Comparison of ENCODE assay signal across 8 mouse cellular contexts in genomic region chr7:28435660-28436259, GRCm38 (mm10). TPM values are rescaled to one million over a fixed set of nuclear protein-coding genes. Genes with fewer than 3 reads are reported as not detected.
DNase-seq lines count a peak whose midpoint lies in the region; ATAC-seq and TF ChIP-seq lines count a peak whose summit lies in the region.

No protein-coding gene starts in this region.

- TF ChIP-seq CTCF in lung, embryonic 14.5 days (IDR thresholded peaks at IDR 0.05; ENCODE audit: low read depth) = no peak
- TF ChIP-seq CTCF in bone marrow, adult 2 months (IDR thresholded peaks at IDR 0.05; ENCODE audit: control insufficient read depth, insufficient read depth, low read length) = no peak

- H3K4me3 ChIP-seq in lung, embryonic 14.5 days (ENCODE audit: low read depth, low read length) = peak overlapping the region; percentile 92
- peak overlapping the region; percentile 58 for H3K4me3 ChIP-seq in bone marrow, adult 2 months (replicated peaks; ENCODE audit: control insufficient read depth, low read depth, low read length)
- peak overlapping the region; percentile 95 for H3K4me3 ChIP-seq in forebrain, embryonic 13.5 days
- H3K4me3 ChIP-seq in intestine, embryonic 14.5 days (ENCODE audit: low read depth, low read length) = peak overlapping the region; percentile 85
- H3K4me3 ChIP-seq in liver, embryonic 15.5 days (replicated peaks) = peak overlapping the region; percentile 89

- ATAC-seq in lung, embryonic 14.5 days (ENCODE audit: insufficient read depth) = peak; percentile 55
- ATAC-seq in forebrain, embryonic 13.5 days = peak; percentile 36
- peak; percentile 45 for ATAC-seq in intestine, embryonic 14.5 days (replicated peaks; ENCODE audit: low FRiP score, low TSS enrichment, low read depth)
- peak; percentile 4; the same call in 1 of the 2 replicates for ATAC-seq in liver, embryonic 15.5 days (ENCODE audit: insufficient read depth)

- peaks cover 9% of the 10 kb centered on the region; the same call in 1 of the 2 replicates for H3K4me1 ChIP-seq in lung, embryonic 14.5 days (ENCODE audit: insufficient read depth)
- peaks cover 3% of the 10 kb centered on the region; the same call in 1 of the 2 replicates for H3K4me1 ChIP-seq in bone marrow, adult 2 months (ENCODE audit: control insufficient read depth, insufficient read depth, low read length)
- peaks cover 40% of the 10 kb centered on the region for H3K4me1 ChIP-seq in forebrain, embryonic 13.5 days
- peaks cover 16% of the 10 kb centered on the region for H3K4me1 ChIP-seq in intestine, embryonic 14.5 days (replicated peaks; ENCODE audit: control insufficient read depth, insufficient read depth, low read length)
- peaks cover 63% of the 10 kb centered on the region for H3K4me1 ChIP-seq in liver, embryonic 15.5 days (replicated peaks)

- peak overlapping the region; percentile 79 for H3K4me2 ChIP-seq in lung, embryonic 14.5 days
- H3K4me2 ChIP-seq in forebrain, embryonic 13.5 days = peak overlapping the region; percentile 81
- H3K4me2 ChIP-seq in intestine, embryonic 14.5 days (ENCODE audit: low read length) = peak overlapping the region; percentile 83
- peak overlapping the region; percentile 89 for H3K4me2 ChIP-seq in liver, embryonic 15.5 days

- H3K9me3 ChIP-seq in lung, embryonic 14.5 days (ENCODE audit: low read depth, low read length) = no peaks in the 10 kb centered on the region
- no peaks in the 10 kb centered on the region for H3K9me3 ChIP-seq in forebrain, embryonic 13.5 days (replicated peaks)
- no peaks in the 10 kb centered on the region for H3K9me3 ChIP-seq in intestine, embryonic 14.5 days (ENCODE audit: control insufficient read depth, low read length)
- no peaks in the 10 kb centered on the region for H3K9me3 ChIP-seq in liver, embryonic 15.5 days (replicated peaks)

- peak overlapping the region; percentile 94 for H3K9ac ChIP-seq in lung, embryonic 14.5 days
- peak overlapping the region; percentile 95 for H3K9ac ChIP-seq in forebrain, embryonic 13.5 days
- peak overlapping the region; percentile 91 for H3K9ac ChIP-seq in intestine, embryonic 14.5 days (ENCODE audit: low read length)
- H3K9ac ChIP-seq in liver, embryonic 15.5 days = peak overlapping the region; percentile 96

- H3K27me3 ChIP-seq in lung, embryonic 14.5 days (ENCODE audit: insufficient read depth, low read length) = no peaks in the 10 kb centered on the region
- no peaks in the 10 kb centered on the region for H3K27me3 ChIP-seq in forebrain, embryonic 13.5 days
- no peaks in the 10 kb centered on the region for H3K27me3 ChIP-seq in intestine, embryonic 14.5 days (replicated peaks; ENCODE audit: control insufficient read depth, insufficient read depth, low read length)
- no peaks in the 10 kb centered on the region for H3K27me3 ChIP-seq in liver, embryonic 15.5 days

- H3K27ac ChIP-seq in lung, embryonic 14.5 days (ENCODE audit: low read depth) = peak overlapping the region; percentile 43; the same call in 1 of the 2 replicates
- H3K27ac ChIP-seq in bone marrow, adult 2 months (ENCODE audit: control insufficient read depth, insufficient read depth, low read depth, low read length, poor library complexity) = peak overlapping the region; percentile 37; the same call in 1 of the 2 replicates
- H3K27ac ChIP-seq in forebrain, embryonic 13.5 days = peak overlapping the region; percentile 65
- no peak overlapping the region for H3K27ac ChIP-seq in intestine, embryonic 14.5 days (ENCODE audit: low read depth)
- peak overlapping the region; percentile 78 for H3K27ac ChIP-seq in liver, embryonic 15.5 days (replicated peaks)

- WGBS in lung, embryonic 14.5 days = under 1% methylated on average over 21 of the region's 70 CpGs
- WGBS in bone marrow, adult 2 months = 13% methylated on average over 68 of the region's 70 CpGs
- 0% methylated on average over 17 of the region's 70 CpGs for WGBS in forebrain, embryonic 13.5 days
- under 1% methylated on average over 36 of the region's 70 CpGs for WGBS in intestine, embryonic 14.5 days
- WGBS in liver, embryonic 15.5 days (ENCODE audit: insufficient replicate concordance) = 0% methylated on average over 33 of the region's 70 CpGs

- H3K36me3 ChIP-seq in lung, embryonic 14.5 days (ENCODE audit: insufficient read depth) = peaks cover 14% of the 10 kb centered on the region
- H3K36me3 ChIP-seq in forebrain, embryonic 13.5 days (ENCODE audit: poor library complexity, severe bottlenecking) = peaks cover 4% of the 10 kb centered on the region
- H3K36me3 ChIP-seq in intestine, embryonic 14.5 days (ENCODE audit: control insufficient read depth, insufficient read depth, low read length) = peaks cover 21% of the 10 kb centered on the region; the same call in 1 of the 2 replicates
- peaks cover 15% of the 10 kb centered on the region for H3K36me3 ChIP-seq in liver, embryonic 15.5 days (replicated peaks)

- no peak for DNase-seq in lung, embryonic 14.5 days
- no peak for DNase-seq in lung, postnatal 36 days
- DNase-seq in intestine, embryonic 14.5 days (ENCODE audit: low spot score) = peak; percentile 61
- peak; percentile 36 to 76 for DNase-seq in spleen, postnatal 4 days (ENCODE audit: low spot score in 2 of 2)
- no peak for DNase-seq in adipocyte (ENCODE audit: low spot score)

- TF ChIP-seq POLR2A in bone marrow, adult 2 months (IDR thresholded peaks at IDR 0.05; ENCODE audit: borderline replicate concordance, control insufficient read depth, low read depth, low read length) = no peak

RNA-seq across cellular contexts. Expression of gene Gmfg, which starts 1.5 kb away (rescaled TPM):
- 30.5 and 37.0 TPM in 2 replicates for polyA plus RNA-seq in lung, embryonic 14.5 days (2014; fragmentation: Nextera tagmentation; extraction: Ambion mirVana)
- 158 and 354 TPM in 2 replicates for polyA plus RNA-seq in bone marrow, adult 2 months (2011; ENCODE audit: insufficient read depth, insufficient read length, low replicate concordance, missing spikeins)
- polyA plus RNA-seq in forebrain, embryonic 13.5 days (2015; fragmentation: Nextera tagmentation; extraction: Ambion mirVana) = 2.5 and 2.8 TPM in 2 replicates
- 12.5 and 16.9 TPM in 2 replicates for polyA plus RNA-seq in intestine, embryonic 14.5 days (2014; fragmentation: Nextera tagmentation; extraction: Ambion mirVana)
- 32.4 and 35.6 TPM in 2 replicates for polyA plus RNA-seq in liver, embryonic 15.5 days (2015; fragmentation: Nextera tagmentation; extraction: Ambion mirVana)

RNA-seq across cellular contexts. Expression of gene Lrfn1, which starts 16.0 kb away (rescaled TPM):
- 4.4 and 6.6 TPM in 2 replicates for polyA plus RNA-seq in lung, embryonic 14.5 days (2014; fragmentation: Nextera tagmentation; extraction: Ambion mirVana)
- 2.6 TPM in 1 of 2 replicates, not detected in the other for polyA plus RNA-seq in bone marrow, adult 2 months (2011; ENCODE audit: insufficient read depth, insufficient read length, low replicate concordance, missing spikeins)
- 5.9 and 6.1 TPM in 2 replicates for polyA plus RNA-seq in forebrain, embryonic 13.5 days (2015; fragmentation: Nextera tagmentation; extraction: Ambion mirVana)
- polyA plus RNA-seq in intestine, embryonic 14.5 days (2014; fragmentation: Nextera tagmentation; extraction: Ambion mirVana) = 3.6 and 4.1 TPM in 2 replicates
- polyA plus RNA-seq in liver, embryonic 15.5 days (2015; fragmentation: Nextera tagmentation; extraction: Ambion mirVana) = 0.09 and 0.20 TPM in 2 replicates

RNA-seq across cellular contexts. Expression of gene Paf1, which starts 43.0 kb away (rescaled TPM):
- 73.1 and 75.4 TPM in 2 replicates for polyA plus RNA-seq in lung, embryonic 14.5 days (2014; fragmentation: Nextera tagmentation; extraction: Ambion mirVana)
- polyA plus RNA-seq in bone marrow, adult 2 months (2011; ENCODE audit: insufficient read depth, insufficient read length, low replicate concordance, missing spikeins) = 136 and 209 TPM in 2 replicates
- 95.4 and 97.1 TPM in 2 replicates for polyA plus RNA-seq in forebrain, embryonic 13.5 days (2015; fragmentation: Nextera tagmentation; extraction: Ambion mirVana)
- polyA plus RNA-seq in intestine, embryonic 14.5 days (2014; fragmentation: Nextera tagmentation; extraction: Ambion mirVana) = 64.4 and 71.6 TPM in 2 replicates
- polyA plus RNA-seq in liver, embryonic 15.5 days (2015; fragmentation: Nextera tagmentation; extraction: Ambion mirVana) = 24.6 and 26.2 TPM in 2 replicates

RNA-seq across cellular contexts. Expression of gene Med29, which starts 43.3 kb away (rescaled TPM):
- 45.9 and 49.1 TPM in 2 replicates for polyA plus RNA-seq in lung, embryonic 14.5 days (2014; fragmentation: Nextera tagmentation; extraction: Ambion mirVana)
- polyA plus RNA-seq in bone marrow, adult 2 months (2011; ENCODE audit: insufficient read depth, insufficient read length, low replicate concordance, missing spikeins) = 12.0 and 24.2 TPM in 2 replicates
- polyA plus RNA-seq in forebrain, embryonic 13.5 days (2015; fragmentation: Nextera tagmentation; extraction: Ambion mirVana) = 49.3 and 51.5 TPM in 2 replicates
- 53.3 and 60.2 TPM in 2 replicates for polyA plus RNA-seq in intestine, embryonic 14.5 days (2014; fragmentation: Nextera tagmentation; extraction: Ambion mirVana)
- polyA plus RNA-seq in liver, embryonic 15.5 days (2015; fragmentation: Nextera tagmentation; extraction: Ambion mirVana) = 23.9 and 25.6 TPM in 2 replicates

RNA-seq across cellular contexts. Expression of gene Zfp36, which starts 55.7 kb away (rescaled TPM):
- 12.9 and 13.2 TPM in 2 replicates for polyA plus RNA-seq in lung, embryonic 14.5 days (2014; fragmentation: Nextera tagmentation; extraction: Ambion mirVana)
- polyA plus RNA-seq in bone marrow, adult 2 months (2011; ENCODE audit: insufficient read depth, insufficient read length, low replicate concordance, missing spikeins) = 25.5 and 53.7 TPM in 2 replicates
- polyA plus RNA-seq in forebrain, embryonic 13.5 days (2015; fragmentation: Nextera tagmentation; extraction: Ambion mirVana) = 4.5 and 4.8 TPM in 2 replicates
- polyA plus RNA-seq in intestine, embryonic 14.5 days (2014; fragmentation: Nextera tagmentation; extraction: Ambion mirVana) = 19.0 and 21.9 TPM in 2 replicates
- polyA plus RNA-seq in liver, embryonic 15.5 days (2015; fragmentation: Nextera tagmentation; extraction: Ambion mirVana) = 8.3 and 8.8 TPM in 2 replicates

Comparison
In these comparisons a context has a peak if more than half of its experiments do, and no peak if none do; other contexts are left out.
1. ATAC-seq: peak in every context shown above with its lines; median percentile 55 in lung, embryonic 14.5 days; 45 in intestine, embryonic 14.5 days; 36 in forebrain, embryonic 13.5 days; 4 in liver, embryonic 15.5 days.
2. DNase-seq: peak in intestine, embryonic 14.5 days (single experiment) and spleen, postnatal 4 days (2 of 2); none in lung, embryonic 14.5 days (single experiment), lung, postnatal 36 days (single experiment) and adipocyte (single experiment).
3. Peak in every context shown above with its lines, with median percentiles within 50 percentile points of each other: H3K4me2 ChIP-seq, H3K4me3 ChIP-seq and H3K9ac ChIP-seq.